Comparison of ENCODE assay signal across 13 mouse cellular contexts in the genomic region with DNA sequence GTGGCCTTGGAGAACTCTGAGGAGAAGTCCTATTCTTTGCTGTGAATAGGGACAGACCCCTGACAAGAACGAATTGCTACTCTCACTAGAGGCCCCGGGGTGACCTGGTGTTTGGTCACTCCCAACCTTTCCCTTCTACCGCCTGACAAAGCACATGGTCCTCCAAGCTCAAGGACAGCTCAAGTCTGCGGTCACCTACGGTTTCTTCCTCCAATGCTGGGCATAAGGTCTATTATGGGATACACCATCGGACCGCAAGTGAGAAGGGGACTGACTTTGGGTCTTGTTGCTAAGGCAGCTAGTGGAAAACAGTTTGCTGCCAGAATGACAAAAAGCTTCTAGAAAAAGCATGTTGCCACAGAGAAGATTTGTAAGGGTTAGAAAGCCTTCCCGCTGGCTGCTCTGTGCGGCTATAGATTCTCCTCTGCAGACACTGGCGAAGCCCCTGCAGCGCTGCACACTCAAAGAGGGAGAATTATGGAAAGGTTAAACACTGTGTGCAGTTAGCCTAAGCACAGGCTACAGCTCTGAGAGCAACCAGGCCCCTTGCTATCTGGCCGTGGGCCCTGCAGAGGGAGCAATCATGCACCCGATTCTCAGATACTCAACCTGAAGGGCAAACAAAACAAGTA.
DNase-seq lines count a peak whose midpoint lies in the region; ATAC-seq and TF ChIP-seq lines count a peak whose summit lies in the region.
"Had no signal": no experiment of that assay in that cellular context is flagged by ENCODE, and none has a peak within 500 bp of the region (broad histone marks: within the 10 kb centered on the region; RNA-seq: fewer than 3 reads in every experiment).

No protein-coding gene starts in this region.

- 74% methylated on average over 13 of the region's 13 CpGs for WGBS in liver, embryonic 14.5 days (ENCODE audit: insufficient replicate concordance)
- WGBS in hindbrain, embryonic 13.5 days, result 58% methylated on average over 13 of the region's 13 CpGs
- WGBS in midbrain, embryonic 12.5 days, result 79% methylated on average over 13 of the region's 13 CpGs
- WGBS in olfactory bulb, adult 2 months, result 72% methylated on average over 13 of the region's 13 CpGs

- no peak for TF ChIP-seq EP300 in liver, embryonic 14.5 days (IDR thresholded peaks at IDR 0.05; ENCODE audit: low read depth)

- peaks cover 0 to 16% of the 10 kb centered on the region in 2 experiments; a peak in 2 of 4 replicates for H3K4me1 ChIP-seq in liver, embryonic 14.5 days (replicated peaks; ENCODE audit: control insufficient read depth in 2 of 2, insufficient read depth in 2 of 2, low read length in 1 of 2)
- H3K4me1 ChIP-seq in hindbrain, embryonic 13.5 days (replicated peaks), result peaks cover 54% of the 10 kb centered on the region
- peaks cover 19% of the 10 kb centered on the region for H3K4me1 ChIP-seq in midbrain, embryonic 12.5 days
- peaks cover 27% of the 10 kb centered on the region for H3K4me1 ChIP-seq in olfactory bulb, adult 2 months (ENCODE audit: control insufficient read depth, insufficient read depth, low read length)
- H3K4me1 ChIP-seq: heart, embryonic 15.5 days had no signal

- H3K9me3 ChIP-seq in liver, embryonic 14.5 days (ENCODE audit: control insufficient read depth, low read length), result no peaks in the 10 kb centered on the region
- H3K9me3 ChIP-seq in hindbrain, embryonic 13.5 days, result no peaks in the 10 kb centered on the region
- no peaks in the 10 kb centered on the region for H3K9me3 ChIP-seq in midbrain, embryonic 12.5 days
- H3K9me3 ChIP-seq: heart, embryonic 15.5 days had no signal

- ATAC-seq in liver, embryonic 14.5 days (ENCODE audit: insufficient read depth), result no peak
- ATAC-seq in hindbrain, embryonic 13.5 days (ENCODE audit: low FRiP score), result no peak; the same call in 1 of the 2 replicates
- ATAC-seq in midbrain, embryonic 12.5 days (ENCODE audit: low FRiP score, low read depth), result no peak

- DNase-seq in liver, embryonic 14.5 days (ENCODE audit: low read depth in 3 of 3, low spot score in 3 of 3), result no peak
- DNase-seq in liver, result no peak
- DNase-seq in frontal cortex, adult 2 months (ENCODE audit: extremely low spot score in 1 of 2, low spot score in 1 of 2), result no peak
- DNase-seq in cerebellum, adult 9-11 months, result no peak
- DNase-seq in ovary, postnatal 36 days (ENCODE audit: low spot score), result no peak
- DNase-seq: cerebellum, adult 2 months; lung, adult 18-20 months; lung, postnatal 36 days had no signal

- H3K27me3 ChIP-seq in liver, embryonic 14.5 days (ENCODE audit: control insufficient read depth, insufficient read depth, low read length), result no peaks in the 10 kb centered on the region
- no peaks in the 10 kb centered on the region for H3K27me3 ChIP-seq in hindbrain, embryonic 13.5 days
- no peaks in the 10 kb centered on the region for H3K27me3 ChIP-seq in midbrain, embryonic 12.5 days
- H3K27me3 ChIP-seq: heart, embryonic 15.5 days had no signal

- H3K27ac ChIP-seq in liver, embryonic 14.5 days, result no peak overlapping the region
- H3K27ac ChIP-seq in hindbrain, embryonic 13.5 days, result peak overlapping the region; percentile 64
- H3K27ac ChIP-seq in midbrain, embryonic 12.5 days (replicated peaks), result 0 out of 2 replicates have a peak overlapping the region, but pooled peaks have one; percentile 30
- H3K27ac ChIP-seq in olfactory bulb, adult 2 months (ENCODE audit: insufficient read depth, low read depth, low read length), result peak overlapping the region; percentile 40; the same call in 1 of the 2 replicates
- H3K27ac ChIP-seq: heart, embryonic 15.5 days; kidney, postnatal 0 days had no signal

- TF ChIP-seq CTCF in liver, embryonic 14.5 days (IDR thresholded peaks at IDR 0.05; ENCODE audit: low read depth), result peak; percentile 18; the same call in 1 of the 2 replicates
- TF ChIP-seq CTCF in olfactory bulb, adult 2 months (IDR thresholded peaks at IDR 0.05; ENCODE audit: insufficient read depth, low read depth, low read length), result no peak

- H3K9ac ChIP-seq in liver, embryonic 14.5 days (replicated peaks), result no peak overlapping the region
- no peak overlapping the region for H3K9ac ChIP-seq in hindbrain, embryonic 13.5 days
- H3K9ac ChIP-seq in midbrain, embryonic 12.5 days (replicated peaks), result no peak overlapping the region
- H3K9ac ChIP-seq: heart, embryonic 15.5 days had no signal

- H3K4me3 ChIP-seq in liver, embryonic 14.5 days (ENCODE audit: insufficient read depth in 1 of 2, low read depth in 2 of 2, low read length in 2 of 2), result no peak overlapping the region
- no peak overlapping the region for H3K4me3 ChIP-seq in hindbrain, embryonic 13.5 days
- H3K4me3 ChIP-seq in midbrain, embryonic 12.5 days, result no peak overlapping the region
- H3K4me3 ChIP-seq in olfactory bulb, adult 2 months (ENCODE audit: insufficient read depth, low read depth, low read length), result no peak overlapping the region
- H3K4me3 ChIP-seq: heart, embryonic 15.5 days had no signal

- H3K36me3 ChIP-seq in liver, embryonic 14.5 days (replicated peaks; ENCODE audit: control insufficient read depth, insufficient read depth, low read depth), result no peaks in the 10 kb centered on the region
- no peaks in the 10 kb centered on the region for H3K36me3 ChIP-seq in hindbrain, embryonic 13.5 days
- H3K36me3 ChIP-seq in midbrain, embryonic 12.5 days, result no peaks in the 10 kb centered on the region
- H3K36me3 ChIP-seq: heart, embryonic 15.5 days had no signal

- no peak overlapping the region for H3K4me2 ChIP-seq in liver, embryonic 14.5 days (ENCODE audit: low read depth)
- H3K4me2 ChIP-seq in hindbrain, embryonic 13.5 days, result no peak overlapping the region
- no peak overlapping the region for H3K4me2 ChIP-seq in midbrain, embryonic 12.5 days (replicated peaks)
- H3K4me2 ChIP-seq: heart, embryonic 15.5 days had no signal

- TF ChIP-seq POLR2A in olfactory bulb, adult 2 months (IDR thresholded peaks at IDR 0.05; ENCODE audit: insufficient read depth, low read depth, low read length), result no peak
